Mouse (Mus musculus): ENCODE results near the gene Arhgap45.

DNA sequence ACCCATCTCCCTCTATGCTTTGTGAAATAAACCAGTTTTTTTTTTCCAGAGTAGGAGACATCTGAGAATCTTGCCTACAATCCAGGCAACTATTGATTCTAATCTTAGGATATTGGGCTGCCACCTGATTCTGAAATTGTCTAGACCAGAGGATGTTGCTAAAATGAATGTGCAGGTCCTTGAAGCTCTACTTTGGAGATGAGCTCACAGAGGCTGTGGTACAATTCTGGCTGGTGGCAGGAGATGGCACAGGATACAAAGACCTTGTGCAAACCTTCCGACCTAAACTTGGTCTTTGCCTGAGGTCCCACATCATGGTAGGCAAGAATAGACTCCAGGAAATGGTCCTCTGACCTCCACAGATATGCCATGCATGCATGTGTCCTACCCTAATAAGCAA is 20.8 kb upstream of the Arhgap45 start:
- TF ChIP-seq CTCF (IDR thresholded peaks at IDR 0.05; ENCODE audit: low read depth) = no peak
- TF ChIP-seq EP300 (optimal IDR thresholded peaks at IDR 0.05) = no peak

Measured in stomach, postnatal 0 days (tissue).